Mouse (Mus musculus): Measurements from ENCODE around the gene Zfp358. TPM values are rescaled to one million over a fixed set of nuclear protein-coding genes. Genes with fewer than 3 reads are reported as not detected.

Zfp358 gene
- total and polyA plus RNA-seq, 3 experiments = 22.5 to 80.1 (median 23.2) TPM

DNA sequence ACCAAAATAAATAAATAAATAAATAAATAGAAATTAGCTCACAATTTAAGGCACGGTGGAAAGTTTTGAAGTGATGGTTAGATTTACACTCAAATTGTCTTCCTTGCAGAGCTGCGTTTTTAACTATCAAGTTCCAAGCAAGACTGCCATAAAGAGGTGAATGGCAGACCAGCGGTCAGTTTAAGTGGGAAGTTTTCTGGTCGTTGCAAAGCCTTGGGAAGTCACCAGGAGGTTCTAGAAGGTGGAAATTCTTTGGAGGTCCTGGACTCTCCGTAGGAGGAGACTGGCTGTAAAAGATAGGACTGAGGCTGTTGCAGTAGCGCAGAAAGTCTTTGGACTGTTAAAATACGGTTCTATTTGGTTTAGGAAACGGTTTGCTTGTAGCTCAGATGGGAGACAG is 6.8 kb downstream of the Zfp358 start:
- no peak for DNase-seq

DNA sequence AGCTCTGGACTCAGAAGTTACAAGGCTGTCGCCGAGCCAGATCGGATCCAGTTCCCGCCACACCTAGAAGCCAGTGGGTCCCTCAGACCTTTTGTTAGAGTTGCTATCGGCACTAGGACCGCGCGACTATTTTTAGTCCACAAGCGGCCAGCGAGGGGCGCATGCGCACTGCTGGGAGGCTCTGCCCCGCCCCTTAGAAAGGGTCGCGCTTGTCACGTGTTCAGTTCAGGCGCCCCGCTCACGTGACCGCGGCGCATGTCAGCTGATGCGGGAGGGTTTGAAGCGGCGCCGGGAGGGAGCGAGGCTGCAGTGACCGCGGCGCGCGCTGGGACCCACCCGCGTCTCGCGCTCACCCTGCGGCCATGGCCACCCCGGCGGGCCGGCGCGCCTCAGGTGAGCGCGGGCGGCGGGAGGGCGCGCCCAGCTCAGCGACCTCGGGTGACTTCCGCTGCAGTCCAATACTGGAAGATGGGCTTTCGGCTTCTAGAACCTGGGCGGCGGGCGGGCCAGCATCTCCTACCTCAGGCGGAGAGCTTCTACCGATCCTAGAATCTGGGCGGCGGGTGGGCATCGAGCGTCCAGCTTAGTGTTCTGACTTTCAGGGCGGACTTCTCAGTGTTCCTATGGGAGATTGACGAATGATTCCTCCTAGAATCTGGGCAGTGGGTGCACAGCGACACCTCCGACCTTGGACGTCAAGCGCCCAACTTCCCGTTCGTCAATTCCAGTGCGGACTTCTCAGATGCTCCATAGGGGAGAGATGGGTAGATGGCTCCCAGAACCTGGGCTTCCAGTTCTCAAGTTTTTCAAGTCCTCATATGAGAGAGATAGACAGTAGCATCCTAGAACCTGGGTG is 7.5 kb downstream of the Zfp358 start, which contains the start of gene Mcoln1:
Gene Mcoln1 (plus strand): TSS at position 223 of the 856 bp plus-strand sequence.
- DNase-seq = peak; percentile 98

DNA sequence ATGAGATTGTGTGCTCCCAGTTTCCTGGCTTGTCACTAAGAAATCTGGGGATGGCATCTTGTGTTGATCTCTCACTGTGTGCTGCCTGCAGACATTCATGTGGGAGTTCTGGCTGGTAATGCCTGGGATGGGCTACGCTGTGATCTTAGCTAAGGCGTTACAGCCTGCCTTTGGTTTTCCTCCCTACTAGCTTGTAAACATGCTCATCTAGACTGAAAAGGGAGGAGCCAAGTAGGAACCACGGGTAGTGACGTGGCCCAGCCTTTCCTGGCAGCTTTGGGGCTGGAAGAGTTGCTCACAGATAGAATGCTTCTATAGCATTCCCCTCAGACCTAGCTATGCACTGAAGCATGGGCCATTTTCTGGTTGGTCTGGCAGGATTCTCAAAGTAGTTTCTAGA is 9.3 kb downstream of the Zfp358 start:
- DNase-seq = no peak

DNA sequence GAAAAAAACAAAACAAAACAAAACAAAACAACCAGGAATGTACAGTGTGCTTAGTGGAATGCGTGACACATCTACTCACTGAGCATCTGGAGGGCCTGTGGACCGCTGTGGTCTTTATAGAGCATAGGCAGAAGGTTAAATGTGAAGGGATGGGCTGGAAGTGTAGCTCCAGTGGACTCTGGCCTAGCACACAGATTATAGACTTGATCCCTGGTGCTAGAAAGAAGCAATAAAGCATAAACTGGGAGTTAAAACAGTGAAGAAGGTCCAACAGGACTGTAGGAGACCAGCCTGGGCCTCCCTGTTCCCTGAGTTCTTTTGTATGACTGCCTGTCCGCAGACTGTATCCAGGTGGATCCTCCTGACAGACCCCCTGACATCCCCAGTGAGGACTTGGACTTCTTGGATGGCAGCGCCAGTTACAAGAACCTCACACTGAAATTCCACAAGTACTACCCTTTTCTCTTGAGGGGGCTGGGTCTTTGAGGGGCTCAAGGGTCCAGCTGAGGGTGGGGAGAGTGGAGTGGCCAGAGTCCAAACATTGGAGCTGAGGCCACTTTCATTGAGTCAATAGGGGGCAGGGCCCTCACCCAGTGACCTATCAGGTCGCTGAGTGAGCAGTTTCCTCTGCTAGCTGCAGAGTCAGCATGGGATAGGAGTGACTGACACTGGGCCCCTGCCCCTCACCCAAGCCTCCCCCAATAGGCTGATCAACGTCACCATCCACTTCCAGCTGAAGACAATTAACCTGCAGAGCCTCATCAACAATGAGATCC is 15.2 kb downstream of the Zfp358 start:
- no peak for DNase-seq

DNA sequence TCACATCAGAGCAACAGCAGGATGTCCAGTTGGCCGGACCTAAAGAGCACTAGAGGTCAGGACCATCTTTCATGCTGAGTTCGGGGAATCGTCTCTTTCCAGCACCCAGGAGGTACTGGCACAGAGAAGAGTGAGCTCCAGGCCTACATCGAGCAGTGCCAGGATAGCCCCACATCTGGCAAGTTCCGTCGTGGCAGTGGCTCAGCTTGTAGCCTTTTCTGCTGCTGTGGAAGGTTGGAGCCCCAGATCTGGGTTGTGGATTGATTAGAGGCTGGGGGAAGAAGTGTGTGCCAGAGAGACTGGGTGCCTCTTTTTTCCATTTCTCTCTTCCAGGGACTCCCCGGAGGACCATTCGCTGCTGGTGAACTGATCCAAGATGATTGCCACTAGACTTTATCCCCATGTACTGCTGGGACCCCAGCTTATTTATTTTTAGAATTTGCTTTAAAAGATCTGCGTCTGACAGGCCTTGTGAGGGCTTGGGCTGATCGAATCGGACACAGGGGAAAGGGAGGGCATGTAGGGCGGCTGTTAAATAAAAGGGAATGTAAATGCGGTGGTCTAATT is 21.8 kb downstream of the Zfp358 start:
- no peak for DNase-seq

DNA sequence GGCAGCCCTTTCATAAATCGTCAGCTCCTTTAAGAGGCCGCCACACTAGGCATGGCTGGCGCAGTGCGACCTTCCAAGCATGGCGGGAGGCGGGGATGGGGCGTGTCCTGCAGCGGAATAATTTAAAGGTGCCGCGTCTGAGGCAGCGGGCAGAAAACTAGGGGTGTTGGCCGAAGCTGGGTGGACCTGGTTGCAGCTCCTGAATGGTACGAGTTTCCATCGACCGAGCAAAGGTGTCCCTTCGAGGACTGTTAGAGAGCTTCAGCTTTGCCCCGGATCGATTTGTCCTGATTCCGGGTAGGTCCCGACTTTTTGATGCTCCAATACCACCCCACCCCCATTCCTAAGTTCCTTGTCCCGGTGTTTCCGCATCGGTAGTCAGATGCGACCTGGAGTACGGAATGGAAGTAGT is 22.3 kb downstream of the Zfp358 start, which contains the start of gene Pnpla6:
Gene Pnpla6 (plus strand): TSS at position 125 of the 412 bp plus-strand sequence.
- DNase-seq = peak; percentile 94

DNA sequence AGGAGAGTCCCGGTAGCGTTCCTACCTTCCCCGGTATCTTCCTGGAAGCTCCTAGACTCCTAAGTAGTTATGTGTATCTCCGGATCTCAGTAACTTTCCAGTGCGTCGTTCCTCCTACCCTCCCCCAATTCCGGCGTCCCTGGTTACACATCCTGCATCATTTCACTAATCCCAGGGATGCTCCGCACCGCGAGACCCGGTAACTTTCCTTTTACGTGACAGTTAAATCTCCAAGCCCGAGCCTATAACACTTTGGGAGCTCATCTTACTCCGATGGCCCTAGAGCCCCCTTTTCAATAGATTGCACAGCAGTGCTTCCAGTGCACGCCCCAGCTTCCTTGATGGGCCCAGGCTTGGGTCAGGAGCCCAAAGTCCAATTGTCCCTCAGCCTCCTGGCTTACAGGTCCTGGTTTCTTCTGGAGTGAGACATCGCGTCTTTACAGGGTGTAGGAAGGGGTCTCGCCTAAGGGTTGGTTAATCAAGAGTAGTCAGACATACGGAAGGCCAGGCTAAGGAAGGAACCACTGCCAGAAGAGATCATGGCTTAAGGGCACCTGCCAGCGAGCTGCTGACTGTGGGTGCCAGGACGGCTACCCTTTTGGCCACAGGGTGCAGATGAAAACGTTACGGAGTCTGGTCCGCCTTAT is 23.0 kb downstream of the Zfp358 start:
- peak; percentile 69 for DNase-seq

DNA sequence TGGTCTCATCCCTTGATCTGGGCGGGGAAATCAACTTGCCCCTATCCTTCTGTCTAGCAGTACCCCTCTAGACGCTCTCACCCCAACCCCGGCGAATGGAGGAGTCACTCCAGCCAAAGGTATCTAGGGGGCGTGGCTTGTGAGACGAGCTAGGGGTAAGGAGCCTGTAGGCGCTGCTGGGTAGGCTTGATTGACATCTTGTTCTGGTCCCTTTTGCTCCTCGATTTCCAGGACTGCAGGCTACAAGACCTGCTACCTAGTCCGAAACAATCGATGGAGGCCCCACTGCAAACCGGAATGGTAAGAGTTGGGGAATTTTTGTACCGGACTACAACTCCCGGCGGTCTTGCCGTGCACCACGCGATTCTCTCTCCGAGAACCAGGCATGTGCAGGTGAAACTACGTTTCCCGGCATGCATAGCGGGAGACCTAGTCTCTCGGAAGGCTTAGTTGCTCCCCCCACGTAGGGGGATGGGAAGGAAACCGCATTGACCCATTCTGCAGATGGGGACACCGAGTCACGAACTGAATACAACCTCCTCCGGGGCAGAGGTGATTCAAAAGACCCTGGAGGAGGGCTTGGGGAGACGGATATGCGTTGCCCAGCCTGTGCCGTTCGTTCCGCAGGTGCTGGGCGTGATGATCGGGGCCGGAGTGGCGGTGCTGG is 23.6 kb downstream of the Zfp358 start:
- DNase-seq = peak; percentile 95

DNA sequence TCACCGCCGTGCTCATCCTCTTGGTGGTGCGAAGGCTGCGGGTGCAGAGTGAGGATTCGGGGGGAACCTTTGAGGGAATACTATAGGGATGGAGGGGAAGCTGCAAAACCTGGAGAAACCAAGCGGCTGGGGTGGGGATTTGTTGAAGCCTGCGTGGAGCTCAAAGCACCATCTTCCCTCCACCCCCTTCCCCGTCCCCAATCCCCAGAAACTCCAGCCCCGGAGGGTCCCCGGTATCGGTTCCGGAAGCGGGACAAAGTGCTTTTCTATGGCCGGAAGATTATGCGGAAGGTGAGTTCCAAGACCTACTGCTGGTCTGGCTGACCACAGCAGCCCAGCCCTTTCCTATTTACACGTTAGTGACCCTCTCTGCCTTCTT is 24.2 kb downstream of the Zfp358 start:
- no peak for DNase-seq

DNA sequence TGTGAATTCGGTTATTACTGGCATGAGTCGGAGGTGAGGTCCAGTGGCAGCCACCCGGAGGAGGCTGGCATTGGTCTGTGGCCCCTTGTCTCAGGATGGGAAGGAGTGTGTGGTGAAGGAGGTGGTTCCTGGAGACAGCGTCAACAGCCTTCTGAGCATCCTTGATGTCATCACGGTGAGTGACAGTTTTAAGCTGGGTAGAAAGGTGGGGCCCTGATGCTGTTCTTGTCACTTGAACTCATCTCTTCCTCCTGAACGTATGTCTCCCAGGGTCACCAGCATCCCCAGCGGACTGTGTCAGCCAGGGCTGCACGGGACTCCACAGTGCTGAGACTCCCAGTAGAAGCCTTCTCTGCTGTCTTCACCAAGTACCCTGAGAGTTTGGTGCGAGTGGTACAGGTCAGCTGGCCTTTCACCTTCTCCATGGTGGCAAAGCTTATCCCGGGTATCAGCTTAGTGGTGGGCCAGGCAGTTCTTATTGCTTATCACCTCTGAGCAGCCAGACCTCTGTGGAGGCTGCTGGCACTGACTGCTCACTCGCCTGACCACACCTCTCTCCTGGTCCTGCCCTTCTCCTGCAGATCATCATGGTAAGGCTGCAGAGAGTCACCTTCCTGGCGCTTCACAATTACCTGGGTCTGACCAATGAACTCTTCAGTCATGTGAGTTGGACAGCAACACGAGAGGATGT is 29.2 kb downstream of the Zfp358 start:
- DNase-seq = no peak

DNA sequence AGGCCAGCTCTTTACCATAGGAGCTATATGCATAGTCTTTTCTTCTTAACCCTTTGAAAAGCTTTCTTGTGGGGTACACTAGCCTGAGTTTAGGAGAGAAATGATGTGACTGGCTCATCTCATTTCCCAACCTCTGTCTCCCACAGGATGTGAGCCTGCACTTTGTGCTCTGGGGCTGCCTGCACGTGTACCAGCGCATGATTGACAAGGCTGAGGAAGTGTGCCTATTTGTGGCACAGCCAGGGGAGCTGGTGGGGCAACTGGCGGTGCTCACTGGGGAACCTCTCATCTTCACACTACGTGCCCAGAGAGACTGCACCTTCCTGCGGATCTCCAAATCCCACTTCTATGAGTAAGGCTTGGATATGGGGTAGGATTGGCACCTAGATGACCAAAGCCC is 37.9 kb downstream of the Zfp358 start:
- no peak for DNase-seq

DNA sequence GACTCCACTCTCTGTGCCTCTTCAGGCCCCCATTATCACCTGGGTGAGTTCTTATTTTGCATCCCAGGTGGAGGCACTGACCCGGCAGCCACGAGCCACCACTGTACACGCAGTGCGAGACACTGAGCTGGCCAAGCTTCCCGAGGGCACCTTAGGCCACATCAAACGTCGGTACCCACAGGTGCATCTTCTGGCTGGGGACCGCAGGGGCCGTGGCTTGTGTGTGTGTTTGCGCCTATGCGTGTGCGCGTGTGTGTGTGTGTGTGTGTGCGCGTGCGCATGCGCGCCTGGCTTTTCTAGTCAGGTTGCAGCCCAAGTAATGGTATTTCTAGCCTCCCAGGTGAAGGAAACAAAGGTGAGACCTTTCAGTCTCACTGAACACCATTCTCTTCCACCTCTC is 39.0 kb downstream of the Zfp358 start:
- no peak for DNase-seq

DNA sequence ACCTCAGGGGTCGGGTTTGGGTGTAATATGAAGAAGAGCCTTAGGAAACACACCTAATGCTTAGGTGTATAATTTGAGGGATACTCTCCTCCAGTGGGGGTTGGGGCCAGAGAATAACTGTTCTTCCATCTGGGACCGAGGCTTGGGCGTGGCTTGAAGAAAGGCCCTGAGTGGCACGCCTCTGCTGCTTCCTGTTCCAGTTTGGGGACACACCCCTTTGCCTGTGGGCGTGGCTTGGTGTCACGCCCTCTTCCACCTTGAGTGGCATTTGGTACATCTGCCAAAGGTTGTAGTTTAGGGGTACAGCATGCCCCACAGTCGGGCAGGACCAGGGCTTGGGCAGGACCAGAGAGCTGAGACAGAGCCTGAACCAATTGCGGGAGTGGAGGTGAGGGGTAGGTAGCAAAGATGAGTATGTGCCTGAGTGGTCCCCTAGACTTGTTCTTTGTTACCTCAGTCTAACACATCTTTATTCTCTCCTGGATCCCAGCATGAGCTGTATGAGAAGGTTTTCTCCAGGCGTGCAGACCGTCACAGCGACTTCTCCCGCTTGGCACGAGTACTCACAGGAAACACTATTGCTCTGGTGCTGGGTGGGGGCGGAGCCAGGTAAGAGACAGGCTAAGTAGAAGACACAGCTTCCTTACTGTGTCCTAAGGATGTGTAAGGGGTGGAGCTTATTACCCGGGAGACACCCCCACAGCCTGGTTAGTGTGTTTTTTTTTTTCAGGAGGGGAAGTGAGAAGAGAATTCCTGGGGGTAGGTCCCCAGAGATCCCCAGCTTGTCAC is 43.3 kb downstream of the Zfp358 start:
- DNase-seq = no peak

DNA sequence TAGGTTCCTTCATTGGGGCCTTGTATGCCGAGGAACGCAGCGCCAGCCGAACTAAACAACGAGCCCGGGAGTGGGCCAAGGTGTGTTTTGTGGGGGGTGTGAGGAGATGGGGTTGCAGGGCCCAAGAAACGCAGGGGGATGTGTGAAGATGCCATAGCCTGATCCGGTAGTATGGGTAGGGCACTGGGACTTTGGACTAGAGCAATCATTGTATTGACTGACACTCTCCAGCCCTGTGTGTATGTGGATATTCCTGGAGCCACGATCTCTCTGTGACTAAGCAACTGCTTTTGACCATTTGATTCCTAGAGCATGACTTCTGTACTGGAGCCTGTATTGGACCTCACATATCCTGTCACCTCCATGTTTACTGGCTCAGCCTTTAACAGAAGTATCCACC is 44.0 kb downstream of the Zfp358 start:
- no peak for DNase-seq

DNA sequence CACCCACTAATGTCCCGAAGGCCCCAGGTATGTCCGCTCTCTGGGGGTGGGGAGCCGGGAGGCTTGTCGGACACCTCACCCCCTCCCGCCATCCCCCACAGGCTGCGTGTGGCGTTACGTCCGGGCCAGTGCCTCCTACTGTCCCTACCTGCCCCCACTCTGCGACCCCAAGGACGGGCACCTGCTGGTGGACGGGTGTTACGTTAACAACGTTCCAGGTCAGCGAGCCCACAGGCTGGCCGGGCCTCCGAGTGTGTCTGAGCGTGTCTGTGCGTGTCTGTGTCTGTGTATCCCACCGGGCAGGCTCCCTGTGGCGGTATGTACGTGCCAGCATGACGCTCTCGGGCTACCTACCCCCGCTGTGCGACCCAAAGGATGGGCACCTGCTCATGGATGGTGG is 44.7 kb downstream of the Zfp358 start:
- no peak for DNase-seq

DNA sequence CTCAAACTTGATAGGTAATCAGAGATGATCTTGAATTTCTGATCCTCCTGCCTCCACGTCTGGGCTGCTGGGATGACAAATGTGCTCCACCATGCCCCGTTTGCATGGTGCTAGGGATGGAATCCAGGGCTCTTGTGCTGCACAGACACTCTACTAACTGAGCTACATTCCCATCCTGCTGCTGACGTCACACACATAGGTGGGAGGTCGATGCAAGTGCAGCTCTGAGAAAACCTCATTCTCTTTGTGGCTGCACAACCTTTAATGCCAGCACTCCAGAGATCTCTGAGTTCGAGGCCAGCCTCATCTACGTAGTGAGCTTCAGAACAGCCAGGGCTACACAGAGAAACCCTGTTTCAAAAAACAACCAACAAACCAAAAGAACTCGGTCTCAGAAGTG is 46.2 kb downstream of the Zfp358 start:
- no peak for DNase-seq

DNA sequence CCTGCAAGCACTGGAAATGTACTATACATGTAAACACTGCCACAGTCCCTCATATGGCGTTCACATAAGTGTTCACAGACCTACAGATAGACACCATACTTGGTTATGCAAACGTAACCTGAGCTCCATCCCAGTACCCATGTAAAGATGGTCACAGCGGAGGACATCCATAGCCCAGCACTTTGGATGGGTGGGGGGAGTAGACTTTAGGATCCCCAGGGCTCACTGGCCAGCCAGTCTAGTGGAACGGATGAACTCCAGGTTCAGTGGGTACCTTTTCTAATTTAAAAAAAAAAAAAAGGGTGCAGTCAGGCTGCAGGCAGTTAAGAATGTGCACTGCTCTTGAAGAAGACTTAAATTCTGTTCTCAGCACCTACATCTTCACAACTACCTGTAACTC is 47.1 kb downstream of the Zfp358 start:
- DNase-seq = no peak

DNA sequence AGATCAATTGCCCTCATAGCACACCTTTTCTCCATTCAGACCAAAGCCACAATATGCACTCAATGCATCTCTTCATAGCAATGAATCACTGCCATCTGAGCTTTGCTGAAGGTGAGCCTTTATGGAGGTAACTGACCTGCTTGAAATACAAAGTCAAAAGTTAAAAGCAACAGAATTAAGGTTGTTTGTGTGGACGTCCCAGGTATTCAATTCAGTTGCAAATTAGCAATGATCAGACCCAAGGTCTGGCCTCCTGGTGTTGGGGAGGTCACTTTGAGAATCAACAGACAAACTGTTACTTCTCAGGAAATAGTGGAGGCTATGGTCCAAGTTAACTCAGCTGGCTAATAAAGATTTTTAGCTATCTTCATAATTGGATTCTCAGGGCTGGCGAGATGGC is 53.6 kb downstream of the Zfp358 start:
- no peak for DNase-seq
